Mouse (Mus musculus) forebrain, embryonic 12.5 days (tissue): ENCODE measurements around the gene Sh3bp5l. TPM values are rescaled to one million over a fixed set of nuclear protein-coding genes. Genes with fewer than 3 reads are reported as not detected.
"Not testable (repeated sequence)": the region's sequence is repeated elsewhere in the genome, so short reads cannot be mapped to it uniquely, and the experiment has no call there.

Experiments used
- ATAC-seq: fragments of 200-750 bp; cut with Nextera tagmentation; 2 replicates; pipeline ENCODE4 v1.8.0; 2017; ENCODE audit warnings: moderate TSS enrichment; ENCODE audit not compliant: low FRiP score
- H3K27ac ChIP-seq: fragments of 300-500 bp; sonication (generic); 2 replicates; pipeline ENCODE4 v1.5.1; 2016; ENCODE audit warnings: mild to moderate bottlenecking
- H3K27me3 ChIP-seq: fragments of 300-500 bp; sonication (generic); 2 replicates; pipeline ENCODE4 v1.6.1; 2016; ENCODE audit warnings: mild to moderate bottlenecking
- H3K36me3 ChIP-seq: fragments of 300-500 bp; sonication (generic); replicated peaks from 2 replicates; pipeline ENCODE4 v1.6.1; 2016; ENCODE audit warnings: mild to moderate bottlenecking
- H3K4me1 ChIP-seq: fragments of 300-500 bp; sonication (generic); 2 replicates; pipeline ENCODE4 v1.6.1; 2016
- H3K4me2 ChIP-seq: fragments of 300-500 bp; sonication (generic); 2 replicates; pipeline ENCODE4 v1.6.1; 2016; ENCODE audit warnings: mild to moderate bottlenecking, moderate library complexity
- H3K4me3 ChIP-seq: fragments of 300-500 bp; sonication (generic); replicated peaks from 2 replicates; pipeline ENCODE4 v1.5.1; 2016; ENCODE audit warnings: mild to moderate bottlenecking
- H3K9ac ChIP-seq: fragments of 300-500 bp; sonication (generic); 2 replicates; pipeline ENCODE4 v1.6.1; 2016; ENCODE audit warnings: mild to moderate bottlenecking
- H3K9me3 ChIP-seq: fragments of 300-500 bp; sonication (generic); 2 replicates; pipeline ENCODE4 v1.6.1; 2016
- WGBS: fragments of 180-500 bp; shearing (Covaris S2); methylation state at CpG from one replicate; pipeline ENCODE4 v1.1.7; 2016; 5-methylcytosine and 5-hydroxymethylcytosine counted together
- polyA plus RNA-seq: library from polyadenylated mRNA; unstranded; fragments of >200 nt; fragmentation: Nextera tagmentation; extraction: Ambion mirVana; gene quantifications from 2 replicates; pipeline ENCODE4 v1.2.1, GENCODE M21; 2016

The Sh3bp5l gene
- polyA plus RNA-seq, 1 experiment from 2014 or later: 45.2 TPM

DNA sequence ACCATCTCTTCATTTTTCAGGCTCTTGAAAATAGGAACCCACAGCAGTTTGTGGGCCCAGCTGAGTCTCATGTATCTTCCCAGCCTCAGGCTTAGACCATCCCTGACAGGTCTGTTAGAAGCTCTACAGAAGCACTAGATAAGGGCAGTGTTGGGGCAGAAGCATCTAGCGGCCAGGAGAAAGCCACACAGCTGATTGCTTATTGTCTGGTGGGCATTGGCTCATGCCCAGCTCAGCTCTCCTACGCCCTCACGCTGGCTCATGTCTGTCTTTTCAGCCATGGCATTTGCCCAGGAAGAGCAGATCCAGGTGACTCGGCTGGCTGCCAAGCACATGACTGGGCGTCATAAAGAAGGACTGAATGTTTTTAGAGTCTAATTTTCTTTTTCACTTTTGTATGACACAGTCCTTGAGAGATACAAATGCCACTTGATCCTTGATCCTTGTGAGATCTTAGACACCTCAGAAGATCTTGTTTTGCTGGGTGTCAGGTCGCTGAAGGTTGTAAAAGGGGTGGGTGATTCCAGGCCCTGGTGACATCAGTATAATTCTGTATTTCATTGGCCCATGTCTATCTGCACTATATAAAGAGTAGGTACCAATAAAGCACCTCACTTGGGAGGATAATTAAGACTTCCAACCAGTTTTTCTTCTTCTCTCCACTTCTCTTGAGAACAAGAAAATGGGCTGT is 27.5 kb downstream of the Sh3bp5l start:
- Histone ChIP-seq H3K9ac (no peak overlapping the region), H3K27ac (no peak overlapping the region), H3K36me3 (no peaks in the 10 kb centered on the region), H3K27me3 (no peaks in the 10 kb centered on the region), H3K4me3 (no peak overlapping the region), H3K9me3 (no peaks in the 10 kb centered on the region), H3K4me1 (no peaks in the 10 kb centered on the region), H3K4me2 (no peak overlapping the region)
- 92% methylated on average over 6 of the region's 6 CpGs for WGBS
- ATAC-seq: no peak

DNA sequence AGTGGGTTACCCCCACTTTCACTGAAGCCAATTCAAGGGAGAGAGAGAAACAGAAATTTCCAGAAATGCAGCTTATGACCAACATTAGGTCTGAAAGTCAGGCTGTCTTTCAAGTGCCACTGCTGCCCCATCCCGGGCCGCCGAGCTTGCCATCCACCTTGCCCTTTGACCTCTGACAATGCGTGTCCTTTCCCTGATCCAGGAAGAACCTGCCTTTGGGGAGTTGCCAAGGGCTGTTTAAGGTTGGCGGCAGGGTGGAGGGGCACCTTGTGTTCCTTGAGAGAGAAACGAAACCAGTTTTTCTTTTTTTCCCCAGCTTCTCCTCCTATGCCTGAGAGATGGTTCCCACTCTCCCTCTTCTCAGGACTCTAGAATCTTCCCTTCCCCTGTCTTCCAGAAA is 32.0 kb downstream of the Sh3bp5l start:
- H3K9me3 ChIP-seq, ATAC-seq, H3K36me3 ChIP-seq: not testable (repeated sequence)

DNA sequence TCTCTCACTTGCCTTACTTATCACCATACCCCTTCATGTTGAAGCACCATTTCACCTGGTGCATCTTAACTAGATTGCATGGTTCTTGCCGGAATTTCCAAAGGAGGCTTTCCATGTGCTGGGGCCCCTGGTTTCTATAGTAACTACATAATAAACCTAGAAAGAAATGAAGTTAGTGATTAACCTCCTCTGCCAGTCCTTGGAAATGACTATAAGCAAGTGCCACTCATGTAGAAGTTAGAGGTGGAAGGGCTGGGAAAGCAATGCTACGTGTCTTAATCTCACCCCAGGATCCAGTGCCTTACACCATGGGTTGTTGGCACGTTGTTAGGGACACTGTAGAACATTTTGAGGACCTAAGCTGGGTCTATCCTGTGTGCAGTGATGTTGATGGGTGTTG is 33.9 kb downstream of the Sh3bp5l start:
- WGBS: 71% methylated on average over 3 of the region's 3 CpGs
- Histone ChIP-seq H3K36me3 (no peaks in the 10 kb centered on the region), H3K4me1 (no peaks in the 10 kb centered on the region), H3K27ac (no peak overlapping the region), H3K4me3 (no peak overlapping the region), H3K9me3 (no peaks in the 10 kb centered on the region), H3K9ac (no peak overlapping the region), H3K4me2 (no peak overlapping the region), H3K27me3 (no peaks in the 10 kb centered on the region)
- no peak for ATAC-seq

More for the DNA sequence above, 32.0 kb downstream of the Sh3bp5l start:
- H3K27ac ChIP-seq, H3K4me3 ChIP-seq, H3K27me3 ChIP-seq, H3K9ac ChIP-seq, H3K4me2 ChIP-seq, H3K4me1 ChIP-seq: not testable (repeated sequence)
- no CpG with 5 or more reads among the region's 6 CpGs for WGBS

DNA sequence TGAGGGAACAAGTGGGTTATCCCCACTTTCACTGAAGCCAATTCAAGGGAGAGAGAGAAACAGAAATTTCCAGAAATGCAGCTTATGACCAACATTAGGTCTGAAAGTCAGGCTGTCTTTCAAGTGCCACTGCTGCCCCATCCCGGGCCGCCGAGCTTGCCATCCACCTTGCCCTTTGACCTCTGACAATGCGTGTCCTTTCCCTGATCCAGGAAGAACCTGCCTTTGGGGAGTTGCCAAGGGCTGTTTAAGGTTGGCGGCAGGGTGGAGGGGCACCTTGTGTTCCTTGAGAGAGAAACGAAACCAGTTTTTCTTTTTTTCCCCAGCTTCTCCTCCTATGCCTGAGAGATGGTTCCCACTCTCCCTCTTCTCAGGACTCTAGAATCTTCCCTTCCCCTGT is 35.7 kb downstream of the Sh3bp5l start:
- not testable (repeated sequence) for H3K4me1 ChIP-seq, H3K4me2 ChIP-seq, H3K36me3 ChIP-seq, H3K9me3 ChIP-seq, H3K4me3 ChIP-seq, H3K9ac ChIP-seq, H3K27ac ChIP-seq, H3K27me3 ChIP-seq, ATAC-seq
- WGBS: no CpG with 5 or more reads among the region's 6 CpGs

DNA sequence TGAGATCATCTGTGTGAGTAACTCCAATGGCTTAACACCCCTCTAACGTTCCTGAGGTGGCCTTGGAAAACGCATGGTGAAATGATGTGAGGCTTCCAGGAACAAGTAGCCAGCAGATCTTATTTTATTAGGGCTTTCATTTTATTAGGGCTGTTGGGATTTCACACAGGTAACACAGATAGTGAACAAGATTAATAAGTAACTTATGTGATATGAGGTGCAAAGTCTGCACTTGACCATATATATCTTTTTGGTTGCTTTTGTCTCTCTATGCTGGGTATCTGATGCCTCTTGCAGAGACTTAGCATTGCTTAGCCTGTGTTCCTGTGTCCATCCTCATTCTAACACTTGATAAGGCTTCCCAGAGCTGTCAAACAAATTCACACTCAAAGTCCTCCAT is 46.7 kb downstream of the Sh3bp5l start:
- Histone ChIP-seq H3K4me2 (no peak overlapping the region), H3K9ac (no peak overlapping the region), H3K9me3 (no peaks in the 10 kb centered on the region), H3K4me1 (no peaks in the 10 kb centered on the region), H3K27me3 (no peaks in the 10 kb centered on the region), H3K4me3 (no peak overlapping the region), H3K27ac (no peak overlapping the region), H3K36me3 (no peaks in the 10 kb centered on the region)
- WGBS: 87% methylated on average over 2 of the region's 2 CpGs
- ATAC-seq: no peak

DNA sequence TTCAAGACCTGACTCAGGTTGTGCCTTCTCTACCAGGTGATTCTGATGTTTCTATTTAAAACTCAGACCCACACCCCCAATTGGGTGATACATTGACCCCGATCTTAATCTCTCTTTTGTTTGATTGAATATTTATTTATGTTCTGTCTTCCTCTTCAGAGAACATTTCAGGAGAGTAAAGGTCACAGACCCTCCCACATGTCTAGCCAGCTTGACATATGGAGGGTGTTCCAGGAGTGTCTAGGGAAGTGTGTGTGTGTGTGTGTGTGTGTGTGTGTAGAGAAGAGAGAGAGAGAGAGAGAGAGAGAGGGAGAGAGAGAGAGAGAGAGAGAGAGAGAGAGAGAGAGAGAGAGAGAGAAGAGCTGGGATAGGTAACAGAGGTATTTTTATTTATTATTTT is 47.2 kb downstream of the Sh3bp5l start:
- no peak overlapping the region for H3K4me2 ChIP-seq
- H3K27me3 ChIP-seq: no peaks in the 10 kb centered on the region
- no peaks in the 10 kb centered on the region for H3K36me3 ChIP-seq
- no peak for ATAC-seq
- H3K4me3 ChIP-seq: no peak overlapping the region
- H3K9ac ChIP-seq: no peak overlapping the region
- H3K4me1 ChIP-seq: no peaks in the 10 kb centered on the region
- no peak overlapping the region for H3K27ac ChIP-seq
- H3K9me3 ChIP-seq: no peaks in the 10 kb centered on the region
- WGBS: 71% methylated on average over 1 of the region's 1 CpGs

DNA sequence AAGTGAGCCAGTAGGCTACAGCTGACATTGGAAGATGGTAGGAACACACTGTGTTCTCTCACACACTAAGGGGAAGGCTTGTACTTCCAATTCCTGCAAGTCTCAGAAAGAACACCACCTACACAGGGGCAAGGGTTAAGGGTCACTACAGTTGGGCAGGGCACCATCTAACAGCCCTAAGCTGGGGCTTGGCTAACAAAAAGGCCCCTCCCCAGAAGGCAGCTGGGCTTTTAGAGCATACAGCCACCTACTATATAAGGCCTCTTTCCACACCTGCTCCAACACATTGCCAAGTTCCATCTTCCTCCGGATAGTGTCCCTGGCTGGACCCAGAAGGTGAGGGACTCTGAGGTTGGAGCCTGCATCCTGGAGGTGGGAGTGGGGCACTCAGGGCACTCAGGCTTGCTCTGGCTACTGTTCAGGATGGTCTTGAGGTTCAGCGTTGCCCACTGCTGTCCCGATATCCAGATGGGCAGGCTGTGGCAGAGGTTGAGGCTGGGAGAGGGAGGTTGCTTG is 48.3 kb downstream of the Sh3bp5l start, which contains the start of gene Lypd8:
Lypd8 (plus strand) TSS at position 281 of the 516 bp plus-strand sequence.
- Histone ChIP-seq H3K27ac (no peak within 1 kb of the TSS), H3K4me1 (no peaks in the 10 kb centered on the region), H3K36me3 (no peaks in the 10 kb centered on the region), H3K9ac (no peak within 1 kb of the TSS), H3K4me2 (no peak within 1 kb of the TSS), H3K27me3 (no peaks in the 10 kb centered on the region), H3K9me3 (no peaks in the 10 kb centered on the region), H3K4me3 (no peak within 1 kb of the TSS)
- WGBS: 88% methylated on average over 3 of the region's 3 CpGs
- ATAC-seq: no peak

DNA sequence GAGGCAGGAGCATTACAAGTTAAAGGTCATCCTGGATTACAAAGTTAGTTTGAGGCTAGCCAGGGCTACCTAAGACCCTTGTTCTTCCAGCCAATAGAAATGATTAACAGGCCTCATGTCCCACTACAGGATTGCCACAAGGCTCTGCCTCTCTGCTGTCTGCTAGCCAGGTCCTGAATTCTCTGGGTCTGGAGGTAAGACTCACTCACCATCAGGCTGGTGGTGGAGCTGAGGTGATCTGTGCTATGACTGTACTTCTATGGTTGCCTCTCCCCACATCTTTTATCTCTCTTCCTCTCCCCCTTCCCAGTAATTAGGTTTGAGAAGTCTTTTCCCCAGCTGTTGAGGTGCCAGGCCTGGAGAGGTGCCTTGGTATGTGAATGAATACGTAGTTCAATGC is 49.0 kb downstream of the Sh3bp5l start:
- no peaks in the 10 kb centered on the region for H3K4me1 ChIP-seq
- H3K36me3 ChIP-seq: no peaks in the 10 kb centered on the region
- H3K4me3 ChIP-seq: no peak overlapping the region
- no peak for ATAC-seq
- no peaks in the 10 kb centered on the region for H3K27me3 ChIP-seq
- 91% methylated on average over 1 of the region's 1 CpGs for WGBS
- no peak overlapping the region for H3K9ac ChIP-seq
- no peak overlapping the region for H3K4me2 ChIP-seq
- no peak overlapping the region for H3K27ac ChIP-seq
- no peaks in the 10 kb centered on the region for H3K9me3 ChIP-seq

DNA sequence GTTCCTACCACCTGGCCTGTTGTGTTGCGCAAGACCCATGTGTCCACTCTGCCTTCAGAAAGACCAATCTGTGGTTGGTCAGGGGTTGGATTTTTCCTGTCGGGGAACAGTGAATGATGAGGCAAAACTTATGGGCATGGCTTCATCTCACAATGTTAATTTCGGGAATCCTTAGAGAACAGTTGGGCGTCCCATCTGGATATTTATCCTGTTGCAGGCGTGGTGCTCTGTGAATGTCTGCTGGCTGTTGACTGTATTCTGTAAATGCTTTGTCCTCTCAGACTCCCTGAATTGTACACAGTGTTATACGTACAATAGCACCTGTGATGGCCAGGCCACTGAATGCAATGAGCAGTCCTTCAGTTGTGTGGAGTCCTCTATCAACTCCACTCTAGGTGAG is 51.9 kb downstream of the Sh3bp5l start:
- WGBS: 94% methylated on average over 6 of the region's 6 CpGs
- Histone ChIP-seq H3K9ac (no peak overlapping the region), H3K27me3 (no peaks in the 10 kb centered on the region), H3K27ac (no peak overlapping the region), H3K4me2 (no peak overlapping the region), H3K4me1 (no peaks in the 10 kb centered on the region), H3K36me3 (no peaks in the 10 kb centered on the region), H3K4me3 (no peak overlapping the region), H3K9me3 (no peaks in the 10 kb centered on the region)
- no peak for ATAC-seq

Other genes starting within 250 kb of the Sh3bp5l start
- gene Gm12248, start 237.6 kb upstream of the Sh3bp5l start, polyA plus RNA-seq: not detected in 2 replicates
- gene Cnot8, start 226.6 kb upstream of the Sh3bp5l start, polyA plus RNA-seq: 110 and 112 TPM in 2 replicates
- 20.2 and 23.5 TPM in 2 replicates for gene Gemin5, start 162.2 kb upstream of the Sh3bp5l start, polyA plus RNA-seq
- gene Mrpl22, start 159.1 kb upstream of the Sh3bp5l start, polyA plus RNA-seq: 108 and 113 TPM in 2 replicates
- gene Igtp, start 131.2 kb upstream of the Sh3bp5l start, polyA plus RNA-seq: 1.6 and 1.9 TPM in 2 replicates
- 0.51 and 0.63 TPM in 2 replicates for gene Irgm2, start 131.1 kb upstream of the Sh3bp5l start, polyA plus RNA-seq
- gene 4930438A08Rik, start 55.9 kb upstream of the Sh3bp5l start, polyA plus RNA-seq: not detected in 2 replicates
- 29.3 and 30.1 TPM in 2 replicates for gene Zfp692, start 23.7 kb upstream of the Sh3bp5l start, polyA plus RNA-seq
- 37.7 and 40.4 TPM in 2 replicates for gene Zfp672, start 385 bp upstream of the Sh3bp5l start, polyA plus RNA-seq
- not detected in 2 replicates for gene Lypd8, start 48.3 kb downstream of the Sh3bp5l start, polyA plus RNA-seq
- gene 1810065E05Rik, start 90.4 kb downstream of the Sh3bp5l start, polyA plus RNA-seq: not detected in 2 replicates
- not detected in 2 replicates for gene Gm12253, start 101.8 kb downstream of the Sh3bp5l start, polyA plus RNA-seq
- gene Lypd9, start 122.2 kb downstream of the Sh3bp5l start, polyA plus RNA-seq: not detected in 2 replicates
- not detected in 2 replicates for gene Olfr30, start 131.5 kb downstream of the Sh3bp5l start, polyA plus RNA-seq
- not detected in 2 replicates for gene Olfr332, start 161.8 kb downstream of the Sh3bp5l start, polyA plus RNA-seq
- gene Olfr331, start 171.8 kb downstream of the Sh3bp5l start, polyA plus RNA-seq: not detected in 2 replicates
- not detected in 2 replicates for gene Olfr330, start 204.1 kb downstream of the Sh3bp5l start, polyA plus RNA-seq
- gene Olfr329-ps, start 215.7 kb downstream of the Sh3bp5l start, polyA plus RNA-seq: not detected in 2 replicates
- gene Olfr328, start 224.9 kb downstream of the Sh3bp5l start, polyA plus RNA-seq: 0.06 TPM in 1 of 2 replicates, not detected in the other
- gene Olfr224, start 239.8 kb downstream of the Sh3bp5l start, polyA plus RNA-seq: not detected in 2 replicates
- not detected in 2 replicates for gene Olfr325, start 247.0 kb downstream of the Sh3bp5l start, polyA plus RNA-seq